Mouse (Mus musculus) liver, embryonic 14.5 days (tissue): ENCODE results near the gene Dhx37. TPM values are rescaled to one million over a fixed set of nuclear protein-coding genes. Genes with fewer than 3 reads are reported as not detected.

Source experiments
- ATAC-seq: fragments of 200-750 bp; cut with Nextera tagmentation; 2 replicates; pipeline ENCODE4 v1.8.0; 2017; ENCODE audit warnings: moderate number of reproducible peaks, mild to moderate bottlenecking, moderate library complexity; ENCODE audit not compliant: insufficient read depth
- DNase-seq, 3 experiments: peaks; one replicate each; pipeline ENCODE4 v3.0.0-alpha.2; 2012 to 2013; ENCODE audit warnings: low read depth in 3 of 3, low spot score in 3 of 3
- H3K27ac ChIP-seq: fragments of 300-500 bp; sonication (generic); 2 replicates; pipeline ENCODE4 v1.5.1; 2014; ENCODE audit warnings: moderate library complexity, mild to moderate bottlenecking, control low read depth, inconsistent platforms
- H3K27me3 ChIP-seq: fragments of 300-500 bp; sonication (generic); 2 replicates; pipeline ENCODE4 v1.6.1; 2014; ENCODE audit warnings: mild to moderate bottlenecking, low read length, moderate library complexity; ENCODE audit not compliant: control insufficient read depth, insufficient read depth
- H3K36me3 ChIP-seq: fragments of 300-500 bp; sonication (generic); replicated peaks from 2 replicates; pipeline ENCODE4 v1.6.1; 2014; ENCODE audit warnings: low read depth; ENCODE audit not compliant: control insufficient read depth, insufficient read depth
- H3K4me1 ChIP-seq, 2 experiments: fragments of 200-500 bp in 1 of 2; fragments of 300-500 bp in 1 of 2; sonication (generic) in 1 of 2; replicated peaks; 2 replicates each; pipeline ENCODE4 v1.6.1; 2012 to 2014; ENCODE audit warnings: antibody characterized with exemption in 1 of 2, inconsistent platforms in 1 of 2, low read length in 1 of 2; ENCODE audit not compliant: control insufficient read depth in 2 of 2, insufficient read depth in 2 of 2
- H3K4me2 ChIP-seq: fragments of 300-500 bp; sonication (generic); 2 replicates; pipeline ENCODE4 v1.6.1; 2014; ENCODE audit warnings: low read depth, mild to moderate bottlenecking, control low read depth, moderate library complexity
- H3K4me3 ChIP-seq, 2 experiments: fragments of 200-500 bp in 1 of 2; fragments of 300-500 bp in 1 of 2; sonication (generic) in 1 of 2; 2 replicates each; pipeline ENCODE4 v1.5.1; 2012 to 2014; ENCODE audit warnings: low read depth in 2 of 2, low read length in 2 of 2, mild to moderate bottlenecking in 2 of 2, control low read depth in 1 of 2, inconsistent platforms in 1 of 2, moderate library complexity in 1 of 2; ENCODE audit not compliant: insufficient read depth in 1 of 2
- H3K9ac ChIP-seq: fragments of 300-500 bp; sonication (generic); replicated peaks from 2 replicates; pipeline ENCODE4 v1.6.1; 2014; ENCODE audit warnings: mild to moderate bottlenecking, control low read depth, moderate library complexity
- H3K9me3 ChIP-seq: fragments of 300-500 bp; sonication (generic); 2 replicates; pipeline ENCODE4 v1.6.1; 2016; ENCODE audit warnings: low read length, mixed read lengths; ENCODE audit not compliant: control insufficient read depth
- CTCF ChIP-seq: IDR thresholded peaks from 2 replicates; pipeline ENCODE4 v1.5.1; 2016; ENCODE audit warnings: antibody characterized with exemption, low read depth, control low read depth
- EP300 ChIP-seq: IDR thresholded peaks from 2 replicates; pipeline ENCODE4 v1.6.1; 2016; ENCODE audit warnings: antibody characterized with exemption, low read depth
- WGBS: fragments of 180-500 bp; shearing (Covaris S2); extraction: QIAGEN DNeasy Blood & Tissue Kit; methylation state at CpG from one replicate; pipeline ENCODE4 v1.1.7; 2014; ENCODE audit not compliant: insufficient replicate concordance; 5-methylcytosine and 5-hydroxymethylcytosine counted together
- polyA plus RNA-seq, 2 experiments: library from polyadenylated mRNA; depleted of rRNA in 1 of 2; stranded (reverse) in 1 of 2; unstranded in 1 of 2; fragments of >200 nt; fragmentation: Nextera tagmentation in 1 of 2; extraction: Ambion mirVana in 1 of 2; gene quantifications; 2 replicates each; pipeline versions ENCODE4 v1.2.1 to v1.2.3; 2012 to 2014

The Dhx37 gene
- polyA plus RNA-seq, 2 experiments, result 2.2 to 8.1 TPM

DNA sequence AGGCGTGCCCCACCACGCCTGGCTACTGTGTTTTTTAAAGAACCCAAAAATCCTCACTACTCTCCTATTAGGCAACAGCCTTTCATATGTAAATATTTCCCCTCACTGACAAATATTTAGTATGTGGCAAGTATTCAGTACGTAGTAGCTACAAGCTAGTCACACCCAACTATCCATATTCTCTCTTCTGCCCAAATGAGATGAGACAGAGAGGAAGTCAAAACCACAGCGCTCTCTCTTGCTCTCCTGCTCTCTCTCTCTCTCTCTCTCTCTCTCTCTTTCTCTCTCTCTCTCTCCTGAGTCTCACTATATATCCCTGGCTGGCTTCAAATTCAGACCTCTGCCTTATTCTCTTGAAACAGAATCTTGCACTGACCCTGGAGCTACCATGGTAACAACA lies 10.6 kb upstream of the Dhx37 start:
- Histone ChIP-seq H3K36me3 (no peaks in the 10 kb centered on the region), H3K9ac (no peak overlapping the region), H3K27me3 (no peaks in the 10 kb centered on the region), H3K4me1 (peaks cover 4 to 25% of the 10 kb centered on the region in 2 experiments; a peak in 3 of 4 replicates), H3K27ac (no peak overlapping the region), H3K4me3 (no peak overlapping the region), H3K4me2 (no peak overlapping the region), H3K9me3 (no peaks in the 10 kb centered on the region)
- DNase-seq, result no peak
- no peak for TF ChIP-seq EP300
- TF ChIP-seq CTCF, result no peak
- ATAC-seq, result no peak
- 53% methylated on average over 4 of the region's 4 CpGs for WGBS

GRCm38 (mm10) chr5:125443915-125444314 lies 10.0 kb upstream of the Dhx37 start:
- Histone ChIP-seq H3K4me1 (peaks cover 4 to 25% of the 10 kb centered on the region in 2 experiments; a peak in 3 of 4 replicates), H3K4me2 (no peak overlapping the region), H3K27me3 (no peaks in the 10 kb centered on the region), H3K9me3 (no peaks in the 10 kb centered on the region), H3K36me3 (no peaks in the 10 kb centered on the region), H3K4me3 (no peak overlapping the region), H3K9ac (no peak overlapping the region), H3K27ac (no peak overlapping the region)
- TF ChIP-seq EP300 (no peak), CTCF (no peak)
- DNase-seq (no peak), ATAC-seq (no peak)
- WGBS, result 25% methylated on average over 3 of the region's 3 CpGs

- TF ChIP-seq CTCF (peak; percentile 64), EP300 (no peak)
- Histone ChIP-seq H3K9ac (no peak overlapping the region), H3K4me3 (no peak overlapping the region), H3K4me2 (no peak overlapping the region), H3K36me3 (no peaks in the 10 kb centered on the region), H3K9me3 (no peaks in the 10 kb centered on the region), H3K4me1 (peaks cover 4 to 20% of the 10 kb centered on the region in 2 experiments; a peak in 3 of 4 replicates), H3K27ac (no peak overlapping the region), H3K27me3 (no peaks in the 10 kb centered on the region)
- ATAC-seq, result no peak
- WGBS, result 50% methylated on average over 5 of the region's 5 CpGs
- no peak for DNase-seq
These were observed 9.4 kb upstream of the Dhx37 start for GRCm38 (mm10) chr5:125443335-125443734.

DNA sequence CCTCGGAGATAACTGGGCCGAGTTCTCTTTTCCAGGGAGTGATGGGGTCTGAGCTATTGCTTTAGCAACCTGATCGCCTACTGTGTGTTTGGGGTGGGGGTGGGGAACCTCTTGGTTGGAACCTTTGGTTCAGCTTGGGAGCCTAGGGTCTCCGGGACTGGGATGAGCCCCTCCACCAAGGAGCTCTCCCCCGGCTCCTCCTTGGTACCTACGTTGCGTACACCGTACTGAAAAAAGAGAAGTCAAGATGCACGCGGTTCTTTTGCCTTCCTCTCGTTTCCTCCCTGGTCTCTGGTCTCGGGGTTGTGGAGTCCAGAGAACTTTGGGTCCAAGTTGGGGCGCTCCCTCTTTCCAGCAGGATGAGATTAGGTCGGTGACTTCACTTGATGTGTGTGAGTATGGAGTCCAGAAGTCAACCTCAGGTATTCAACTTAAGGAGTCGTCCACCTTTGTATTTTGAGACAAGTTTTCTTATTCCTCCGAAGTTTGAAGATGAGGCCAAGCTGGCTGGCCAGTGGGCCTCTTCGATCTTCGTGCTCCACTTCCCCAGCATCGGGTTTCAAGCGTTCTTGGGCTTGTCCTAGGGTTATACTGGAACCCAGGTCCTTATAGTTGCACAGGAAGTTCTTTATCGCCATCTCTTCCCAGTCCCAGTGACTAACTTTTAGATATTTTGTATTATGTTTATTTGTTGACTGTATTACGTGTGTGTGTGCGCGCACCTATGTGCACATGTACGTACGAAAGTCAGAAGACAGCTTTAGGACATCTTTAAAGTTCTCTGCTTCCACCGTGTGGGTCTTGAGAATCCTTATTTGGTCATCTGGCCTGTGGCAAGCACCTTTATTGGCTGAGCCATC lies 8.4 kb upstream of the Dhx37 start:
- no peak for ATAC-seq
- H3K9me3 ChIP-seq, result no peaks in the 10 kb centered on the region
- DNase-seq, result no peak
- peak overlapping the region; percentile 76 for H3K9ac ChIP-seq
- H3K36me3 ChIP-seq, result no peaks in the 10 kb centered on the region
- H3K4me3 ChIP-seq, result peak overlapping the region; percentile 71 to 81
- H3K4me1 ChIP-seq, result peaks cover 4 to 18% of the 10 kb centered on the region in 2 experiments; a peak in 3 of 4 replicates
- TF ChIP-seq CTCF, result no peak
- no peak for TF ChIP-seq EP300
- H3K4me2 ChIP-seq, result peak overlapping the region; percentile 92
- peak overlapping the region; percentile 24 for H3K27ac ChIP-seq
- no peaks in the 10 kb centered on the region for H3K27me3 ChIP-seq
- WGBS, result 13% methylated on average over 27 of the region's 27 CpGs
